11 mouse cellular contexts compared by ENCODE assay signal in the genomic region with DNA sequence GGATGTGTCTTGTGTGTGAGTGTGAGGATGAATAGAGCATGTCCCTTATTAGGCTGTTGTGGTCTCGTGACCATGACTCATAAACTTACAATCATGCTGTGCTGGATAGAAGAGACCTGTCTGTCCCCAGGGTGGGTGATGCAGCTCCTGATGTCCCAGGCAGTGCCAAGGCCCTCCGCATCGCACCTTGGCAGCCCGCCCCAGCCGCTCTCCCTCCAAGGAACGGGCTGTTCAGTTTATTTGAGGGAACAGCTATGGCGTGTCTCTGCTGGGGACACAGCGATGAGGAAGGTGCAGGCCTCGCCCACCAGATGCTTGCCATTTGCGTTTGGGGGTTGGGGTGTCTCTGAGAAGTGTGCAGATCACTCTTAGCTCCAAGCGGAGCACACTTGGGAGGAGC. TPM values are rescaled to one million over a fixed set of nuclear protein-coding genes. Genes with fewer than 3 reads are reported as not detected.
DNase-seq lines count a peak whose midpoint lies in the region; ATAC-seq lines count a peak whose summit lies in the region.
"Had no signal": no experiment of that assay in that cellular context is flagged by ENCODE, and none has a peak within 500 bp of the region (broad histone marks: within the 10 kb centered on the region; RNA-seq: fewer than 3 reads in every experiment).

No protein-coding gene starts in this region.

- ATAC-seq in megakaryocyte-erythroid progenitor cell, adult 5-6 weeks (replicated peaks; ENCODE audit: low FRiP score, low TSS enrichment, poor library complexity, severe bottlenecking): no peak
- ATAC-seq: intestine, embryonic 15.5 days; midbrain, embryonic 16.5 days had no signal

- DNase-seq in cerebellum, postnatal 25 days: peak; percentile 61 to 73
- DNase-seq in cerebellum, adult 9-11 months: no peak
- DNase-seq in ovary, postnatal 36 days (ENCODE audit: low spot score): peak; percentile 52
- DNase-seq in ovary, adult 18-20 months (ENCODE audit: low spot score): no peak
- peak; percentile 78 for DNase-seq in gastrocnemius, postnatal 25 days
- DNase-seq in testis, postnatal 10 days (ENCODE audit: low spot score): peak; percentile 81
- no peak for DNase-seq in spleen, adult 12 weeks (ENCODE audit: low spot score)
- DNase-seq: kidney, postnatal 4 days had no signal

RNA-seq across cellular contexts. Expression of a gene that starts 28.5 kb away (rescaled TPM):
- total RNA-seq in gastrocnemius, postnatal 25 days (2021): 1 to 10 TPM; 1.2 to 4.1 TPM
- not detected in 2 replicates for total RNA-seq in megakaryocyte-erythroid progenitor cell, adult 5-6 weeks (2014; fragmentation: Nextera tagmentation)
- not detected in 2 replicates for total RNA-seq in megakaryocyte-erythroid progenitor cell, adult 5-6 weeks (2017)

Comparison
In these comparisons a context has a peak if more than half of its experiments do, and no peak if none do; other contexts are left out.
1. DNase-seq: peak in cerebellum, postnatal 25 days (2 of 2), ovary, postnatal 36 days (single experiment), gastrocnemius, postnatal 25 days (single experiment) and testis, postnatal 10 days (single experiment); none in cerebellum, adult 9-11 months (single experiment), ovary, adult 18-20 months (single experiment) and spleen, adult 12 weeks (single experiment).